Mouse (Mus musculus): Measurements from ENCODE around the gene Slc35a1. TPM values are rescaled to one million over a fixed set of nuclear protein-coding genes. Genes with fewer than 3 reads are reported as not detected.

The Slc35a1 gene
- polyA plus RNA-seq, 1 experiment from 2014 or later: 27.0 TPM

- H3K27me3 ChIP-seq (replicated peaks; ENCODE audit: control insufficient read depth, insufficient read depth, low read length): no peaks in the 10 kb centered on the region
- ATAC-seq: no peak
- H3K27ac ChIP-seq (ENCODE audit: low read depth, low read length): no peak overlapping the region
- H3K4me1 ChIP-seq (replicated peaks; ENCODE audit: control insufficient read depth, insufficient read depth, low read length): no peaks in the 10 kb centered on the region
- no peak overlapping the region for H3K4me2 ChIP-seq (replicated peaks; ENCODE audit: low read depth)
- peaks cover 32% of the 10 kb centered on the region for H3K36me3 ChIP-seq (ENCODE audit: control insufficient read depth, insufficient read depth)
- no peak for TF ChIP-seq CTCF (IDR thresholded peaks at IDR 0.05; ENCODE audit: low read depth)
- no peak overlapping the region for H3K9ac ChIP-seq (ENCODE audit: low read depth, low read length)
- 82% methylated on average over 4 of the region's 4 CpGs for WGBS
- no peaks in the 10 kb centered on the region for H3K9me3 ChIP-seq (ENCODE audit: control insufficient read depth)
- no peak overlapping the region for H3K4me3 ChIP-seq (ENCODE audit: low read depth, low read length)
Measured at GRCm38 (mm10) chr4:34625556-34625955, 61.7 kb downstream of the Slc35a1 start.

- WGBS: 43% methylated on average over 8 of the region's 8 CpGs
- H3K36me3 ChIP-seq (ENCODE audit: control insufficient read depth, insufficient read depth): no peaks in the 10 kb centered on the region
- H3K9me3 ChIP-seq (ENCODE audit: control insufficient read depth): no peaks in the 10 kb centered on the region
- peak overlapping the region; percentile 72 for H3K4me3 ChIP-seq (ENCODE audit: low read depth, low read length)
- peaks cover 7% of the 10 kb centered on the region for H3K4me1 ChIP-seq (replicated peaks; ENCODE audit: control insufficient read depth, insufficient read depth, low read length)
- 0 out of 2 replicates have a peak overlapping the region, but pooled peaks have one; percentile 58 for H3K27ac ChIP-seq (ENCODE audit: low read depth, low read length)
- no peak overlapping the region for H3K9ac ChIP-seq (ENCODE audit: low read depth, low read length)
- H3K27me3 ChIP-seq (replicated peaks; ENCODE audit: control insufficient read depth, insufficient read depth, low read length): no peaks in the 10 kb centered on the region
- ATAC-seq: no peak
- no peak for TF ChIP-seq CTCF (IDR thresholded peaks at IDR 0.05; ENCODE audit: low read depth)
- H3K4me2 ChIP-seq (replicated peaks; ENCODE audit: low read depth): peak overlapping the region; percentile 79
Measured at GRCm38 (mm10) chr4:34616146-34616545, 71.1 kb downstream of the Slc35a1 start.

- no peak for TF ChIP-seq CTCF (IDR thresholded peaks at IDR 0.05; ENCODE audit: low read depth)
- H3K4me2 ChIP-seq (replicated peaks; ENCODE audit: low read depth): peak overlapping the region; percentile 79
- peak overlapping the region; percentile 58 for H3K27ac ChIP-seq (ENCODE audit: low read depth, low read length)
- H3K9me3 ChIP-seq (ENCODE audit: control insufficient read depth): no peaks in the 10 kb centered on the region
- ATAC-seq: no peak
- H3K27me3 ChIP-seq (replicated peaks; ENCODE audit: control insufficient read depth, insufficient read depth, low read length): no peaks in the 10 kb centered on the region
- H3K9ac ChIP-seq (ENCODE audit: low read depth, low read length): peak overlapping the region; percentile 64
- WGBS: under 1% methylated on average over 13 of the region's 13 CpGs
- peaks cover 7% of the 10 kb centered on the region for H3K4me1 ChIP-seq (replicated peaks; ENCODE audit: control insufficient read depth, insufficient read depth, low read length)
- no peaks in the 10 kb centered on the region for H3K36me3 ChIP-seq (ENCODE audit: control insufficient read depth, insufficient read depth)
- H3K4me3 ChIP-seq (ENCODE audit: low read depth, low read length): peak overlapping the region; percentile 72
Measured at GRCm38 (mm10) chr4:34615303-34615702, 71.9 kb downstream of the Slc35a1 start.

- H3K36me3 ChIP-seq (ENCODE audit: control insufficient read depth, insufficient read depth): peaks cover 2% of the 10 kb centered on the region; the same call in 1 of the 2 replicates
- ATAC-seq: peak; percentile 99
- under 1% methylated on average over 42 of the region's 42 CpGs for WGBS
- H3K27ac ChIP-seq (ENCODE audit: low read depth, low read length): peak within 1 kb of the TSS; percentile 58
- H3K9me3 ChIP-seq (ENCODE audit: control insufficient read depth): no peaks in the 10 kb centered on the region
- H3K4me2 ChIP-seq (replicated peaks; ENCODE audit: low read depth): peak within 1 kb of the TSS; percentile 79
- H3K27me3 ChIP-seq (replicated peaks; ENCODE audit: control insufficient read depth, insufficient read depth, low read length): no peaks in the 10 kb centered on the region
- H3K4me3 ChIP-seq (ENCODE audit: low read depth, low read length): peak within 1 kb of the TSS; percentile 72
- H3K4me1 ChIP-seq (replicated peaks; ENCODE audit: control insufficient read depth, insufficient read depth, low read length): peaks cover 7% of the 10 kb centered on the region
- H3K9ac ChIP-seq (ENCODE audit: low read depth, low read length): peak within 1 kb of the TSS; percentile 64
- TF ChIP-seq CTCF (IDR thresholded peaks at IDR 0.05; ENCODE audit: low read depth): peak; percentile 52
Measured at GRCm38 (mm10) chr4:34614630-34615094, 72.6 kb downstream of the Slc35a1 start, which contains the start of the genes Orc3 and Rars2. Gene Orc3 (minus strand): TSS chr4:34614944. Gene Rars2 (plus strand): TSS chr4:34614957.

- 64% methylated on average over 6 of the region's 6 CpGs for WGBS
- ATAC-seq: no peak
- H3K9ac ChIP-seq (ENCODE audit: low read depth, low read length): peak overlapping the region; percentile 64; the same call in 1 of the 2 replicates
- H3K27me3 ChIP-seq (replicated peaks; ENCODE audit: control insufficient read depth, insufficient read depth, low read length): no peaks in the 10 kb centered on the region
- H3K4me3 ChIP-seq (ENCODE audit: low read depth, low read length): peak overlapping the region; percentile 72
- H3K36me3 ChIP-seq (ENCODE audit: control insufficient read depth, insufficient read depth): peaks cover 11% of the 10 kb centered on the region; the same call in 1 of the 2 replicates
- H3K4me2 ChIP-seq (replicated peaks; ENCODE audit: low read depth): peak overlapping the region; percentile 79
- TF ChIP-seq CTCF (IDR thresholded peaks at IDR 0.05; ENCODE audit: low read depth): no peak
- no peaks in the 10 kb centered on the region for H3K9me3 ChIP-seq (ENCODE audit: control insufficient read depth)
- no peak overlapping the region for H3K27ac ChIP-seq (ENCODE audit: low read depth, low read length)
- H3K4me1 ChIP-seq (replicated peaks; ENCODE audit: control insufficient read depth, insufficient read depth, low read length): peaks cover 7% of the 10 kb centered on the region
Measured at GRCm38 (mm10) chr4:34613571-34614145, 73.6 kb downstream of the Slc35a1 start.

Other genes with a start within 250 kb of the Slc35a1 start
- 32.2 and 36.6 TPM in 2 replicates for gene Akirin2, start 136.5 kb downstream of the Slc35a1 start, polyA plus RNA-seq (2015; fragmentation: Nextera tagmentation; extraction: Ambion mirVana)
- 28.3 and 30.5 TPM in 2 replicates for gene Orc3, start 72.5 kb downstream of the Slc35a1 start, polyA plus RNA-seq (2015; fragmentation: Nextera tagmentation; extraction: Ambion mirVana)
- gene Rars2, start 72.5 kb downstream of the Slc35a1 start, polyA plus RNA-seq (2015; fragmentation: Nextera tagmentation; extraction: Ambion mirVana): 27.4 and 31.1 TPM in 2 replicates
- 0.17 TPM in 1 of 2 replicates, not detected in the other for gene Cfap206, start 42.8 kb upstream of the Slc35a1 start, polyA plus RNA-seq (2015; fragmentation: Nextera tagmentation; extraction: Ambion mirVana)
- not detected in 2 replicates for gene Gm136, start 68.8 kb upstream of the Slc35a1 start, polyA plus RNA-seq (2015; fragmentation: Nextera tagmentation; extraction: Ambion mirVana)
- 59.1 and 60.1 TPM in 2 replicates for gene Smim8, start 91.0 kb upstream of the Slc35a1 start, polyA plus RNA-seq (2015; fragmentation: Nextera tagmentation; extraction: Ambion mirVana)
- 8.0 and 8.7 TPM in 2 replicates for gene Zfp292, start 195.5 kb upstream of the Slc35a1 start, polyA plus RNA-seq (2015; fragmentation: Nextera tagmentation; extraction: Ambion mirVana)
- gene Cga, start 206.3 kb upstream of the Slc35a1 start, polyA plus RNA-seq (2015; fragmentation: Nextera tagmentation; extraction: Ambion mirVana): not detected in 2 replicates